Mouse (Mus musculus): ENCODE data around the gene Gnb1l.

GRCm38 (mm10) chr16:18591047-18592018, 92.8 kb downstream of the Gnb1l start:
- TF ChIP-seq CTCF (IDR thresholded peaks at IDR 0.05; ENCODE audit: low read depth) (peak; percentile 29; the same call in 1 of the 2 replicates), EP300 (IDR thresholded peaks at IDR 0.05; ENCODE audit: low read depth) (no peak)

All from liver, embryonic 14.5 days (tissue).